Mouse (Mus musculus) neural tube, embryonic 11.5 days (tissue): ENCODE measurements around the gene Eps8. TPM values are rescaled to one million over a fixed set of nuclear protein-coding genes. Genes with fewer than 3 reads are reported as not detected.

Experiments used
- ATAC-seq: fragments of 200-750 bp; cut with Nextera tagmentation; 2 replicates; pipeline ENCODE4 v1.8.0; 2017; ENCODE audit warnings: moderate number of reproducible peaks, mild to moderate bottlenecking, moderate TSS enrichment, moderate library complexity; ENCODE audit not compliant: insufficient read depth, low FRiP score, low TSS enrichment
- DNase-seq: peaks from one replicate; pipeline ENCODE4 v3.0.0-alpha.2; 2015; ENCODE audit warnings: low spot score
- H3K27ac ChIP-seq: fragments of 300-500 bp; sonication (generic); 2 replicates; pipeline ENCODE4 v1.5.1; 2014; ENCODE audit warnings: low read depth, mild to moderate bottlenecking, low read length
- H3K27me3 ChIP-seq: fragments of 300-500 bp; sonication (generic); 2 replicates; pipeline ENCODE4 v1.6.1; 2014; ENCODE audit warnings: mild to moderate bottlenecking, low read length, mixed read lengths; ENCODE audit not compliant: control insufficient read depth, insufficient read depth
- H3K36me3 ChIP-seq: fragments of 300-500 bp; sonication (generic); 2 replicates; pipeline ENCODE4 v1.6.1; 2014; ENCODE audit warnings: mild to moderate bottlenecking, low read length, moderate library complexity, mixed read lengths; ENCODE audit not compliant: control insufficient read depth, insufficient read depth
- H3K4me1 ChIP-seq: fragments of 300-500 bp; sonication (generic); 2 replicates; pipeline ENCODE4 v1.6.1; 2014; ENCODE audit warnings: low read length, mixed read lengths; ENCODE audit not compliant: control insufficient read depth, insufficient read depth
- H3K4me2 ChIP-seq: fragments of 300-500 bp; sonication (generic); 2 replicates; pipeline ENCODE4 v1.6.1; 2014; ENCODE audit warnings: low read depth, mild to moderate bottlenecking, moderate library complexity
- H3K4me3 ChIP-seq: fragments of 300-500 bp; sonication (generic); 2 replicates; pipeline ENCODE4 v1.5.1; 2014; ENCODE audit warnings: low read depth, low read length
- H3K9ac ChIP-seq: fragments of 300-500 bp; sonication (generic); 2 replicates; pipeline ENCODE4 v1.6.1; 2014; ENCODE audit warnings: mild to moderate bottlenecking, low read length
- H3K9me3 ChIP-seq: fragments of 300-500 bp; sonication (generic); 2 replicates; pipeline ENCODE4 v1.6.1; 2016; ENCODE audit warnings: low read length; ENCODE audit not compliant: control insufficient read depth
- WGBS: fragments of 180-500 bp; shearing (Covaris S2); extraction: QIAGEN DNeasy Blood & Tissue Kit; methylation state at CpG from one replicate; pipeline ENCODE4 v1.1.7; 2014; 5-methylcytosine and 5-hydroxymethylcytosine counted together
- polyA plus RNA-seq: library from polyadenylated mRNA; unstranded; fragments of >200 nt; fragmentation: Nextera tagmentation; extraction: Ambion mirVana; gene quantifications from 2 replicates; pipeline ENCODE4 v1.2.1, GENCODE M21; 2014

Gene Eps8
- polyA plus RNA-seq, 1 experiment from 2014 or later: 6.6 TPM

DNA sequence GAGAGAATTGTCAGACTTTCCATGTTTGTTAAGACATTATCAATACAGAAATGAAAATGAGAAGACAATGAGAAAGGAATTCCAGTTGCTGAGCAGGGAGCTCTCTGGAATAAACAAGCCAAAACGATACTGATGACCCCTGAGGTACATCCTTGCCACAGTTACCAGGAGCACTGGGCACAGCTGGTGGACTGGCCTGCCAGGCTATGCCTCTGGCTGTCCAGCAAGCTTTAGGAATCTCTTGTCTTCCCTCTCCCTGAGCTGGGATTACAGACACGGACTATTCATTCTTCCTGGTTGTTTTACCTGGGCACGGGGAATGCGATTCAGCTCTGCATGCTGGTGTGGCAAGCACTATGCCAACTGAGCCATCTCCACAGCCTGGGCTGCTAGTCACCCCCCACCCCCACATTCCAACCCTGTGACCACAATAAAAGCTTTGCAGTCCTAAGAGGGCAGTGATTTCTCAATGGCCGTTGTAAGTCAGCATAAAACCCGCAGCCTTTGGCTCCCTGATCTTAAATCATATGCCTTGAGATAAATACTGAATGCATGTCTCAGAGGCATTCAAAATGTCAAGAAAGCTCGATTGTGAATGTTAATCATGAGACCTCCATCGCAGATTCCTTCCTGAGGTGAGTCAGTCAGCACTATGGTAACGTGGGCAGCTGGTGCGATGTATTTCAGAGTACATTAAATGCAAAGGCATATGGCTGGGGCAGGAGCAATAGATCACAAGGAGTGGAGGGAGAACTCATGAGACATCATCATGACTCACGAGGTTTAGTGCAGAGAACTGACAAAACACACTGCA is 134.9 kb downstream of the Eps8 start:
- 57% methylated on average over 11 of the region's 11 CpGs for WGBS
- no peaks in the 10 kb centered on the region for H3K9me3 ChIP-seq
- H3K9ac ChIP-seq: no peak overlapping the region
- H3K36me3 ChIP-seq: no peaks in the 10 kb centered on the region
- H3K4me1 ChIP-seq: 0 out of 2 replicates have a peak, but pooled peaks cover 4% of the 10 kb centered on the region
- ATAC-seq (peak; percentile 76), DNase-seq (peak; percentile 28)
- H3K4me3 ChIP-seq: no peak overlapping the region
- no peaks in the 10 kb centered on the region for H3K27me3 ChIP-seq
- H3K4me2 ChIP-seq: no peak overlapping the region
- H3K27ac ChIP-seq: no peak overlapping the region

- Histone ChIP-seq H3K36me3 (no peaks in the 10 kb centered on the region), H3K4me2 (no peak overlapping the region), H3K27me3 (no peaks in the 10 kb centered on the region), H3K9ac (no peak overlapping the region), H3K27ac (no peak overlapping the region), H3K4me1 (0 out of 2 replicates have a peak, but pooled peaks cover 2% of the 10 kb centered on the region), H3K4me3 (no peak overlapping the region), H3K9me3 (no peaks in the 10 kb centered on the region)
- WGBS: 87% methylated on average over 4 of the region's 4 CpGs
- no peak for ATAC-seq
- no peak for DNase-seq
Observed at GRCm38 (mm10) chr6:137514872-137515271, 139.8 kb downstream of the Eps8 start.

- Histone ChIP-seq H3K4me3 (no peak overlapping the region), H3K9ac (no peak overlapping the region), H3K4me2 (no peak overlapping the region), H3K9me3 (no peaks in the 10 kb centered on the region), H3K36me3 (no peaks in the 10 kb centered on the region), H3K4me1 (no peaks in the 10 kb centered on the region), H3K27me3 (no peaks in the 10 kb centered on the region), H3K27ac (no peak overlapping the region)
- DNase-seq (no peak), ATAC-seq (no peak)
- 90% methylated on average over 5 of the region's 5 CpGs for WGBS
Observed at GRCm38 (mm10) chr6:137512753-137513152, 141.9 kb downstream of the Eps8 start.

- Histone ChIP-seq H3K27ac (no peak overlapping the region), H3K9ac (no peak overlapping the region), H3K4me3 (no peak overlapping the region), H3K36me3 (no peaks in the 10 kb centered on the region), H3K4me1 (no peaks in the 10 kb centered on the region), H3K4me2 (no peak overlapping the region), H3K27me3 (no peaks in the 10 kb centered on the region), H3K9me3 (no peaks in the 10 kb centered on the region)
- ATAC-seq (no peak), DNase-seq (no peak)
- 87% methylated on average over 14 of the region's 14 CpGs for WGBS
Observed at GRCm38 (mm10) chr6:137509341-137510045, 145.2 kb downstream of the Eps8 start.

DNA sequence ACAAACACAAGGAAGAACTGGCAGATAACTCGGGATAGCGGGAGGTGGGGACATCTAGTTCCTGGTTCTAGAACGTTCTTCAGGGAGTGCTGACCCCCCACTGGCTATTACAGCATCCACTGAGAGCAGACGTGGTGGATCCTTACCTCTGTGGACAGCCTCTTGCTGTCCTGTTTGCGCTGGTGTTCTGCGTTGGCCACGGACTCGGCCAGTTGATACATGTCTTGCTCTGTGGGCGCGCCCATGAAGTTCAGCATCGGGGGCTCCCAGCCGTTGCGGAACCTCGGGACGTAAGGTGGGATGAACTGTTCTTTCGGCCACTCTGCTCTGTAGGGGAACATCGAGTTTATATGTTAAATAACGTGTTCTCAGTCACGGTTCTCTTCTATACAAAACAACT is 145.7 kb downstream of the Eps8 start:
- ATAC-seq: no peak
- Histone ChIP-seq H3K4me2 (no peak overlapping the region), H3K27ac (no peak overlapping the region), H3K4me1 (no peaks in the 10 kb centered on the region), H3K4me3 (no peak overlapping the region), H3K27me3 (no peaks in the 10 kb centered on the region), H3K36me3 (no peaks in the 10 kb centered on the region), H3K9me3 (no peaks in the 10 kb centered on the region), H3K9ac (no peak overlapping the region)
- DNase-seq: no peak
- 93% methylated on average over 19 of the region's 19 CpGs for WGBS

- H3K4me2 ChIP-seq: no peak overlapping the region
- WGBS: 96% methylated on average over 7 of the region's 7 CpGs
- no peak for ATAC-seq
Observed at GRCm38 (mm10) chr6:137506563-137506962, 148.1 kb downstream of the Eps8 start.

DNA sequence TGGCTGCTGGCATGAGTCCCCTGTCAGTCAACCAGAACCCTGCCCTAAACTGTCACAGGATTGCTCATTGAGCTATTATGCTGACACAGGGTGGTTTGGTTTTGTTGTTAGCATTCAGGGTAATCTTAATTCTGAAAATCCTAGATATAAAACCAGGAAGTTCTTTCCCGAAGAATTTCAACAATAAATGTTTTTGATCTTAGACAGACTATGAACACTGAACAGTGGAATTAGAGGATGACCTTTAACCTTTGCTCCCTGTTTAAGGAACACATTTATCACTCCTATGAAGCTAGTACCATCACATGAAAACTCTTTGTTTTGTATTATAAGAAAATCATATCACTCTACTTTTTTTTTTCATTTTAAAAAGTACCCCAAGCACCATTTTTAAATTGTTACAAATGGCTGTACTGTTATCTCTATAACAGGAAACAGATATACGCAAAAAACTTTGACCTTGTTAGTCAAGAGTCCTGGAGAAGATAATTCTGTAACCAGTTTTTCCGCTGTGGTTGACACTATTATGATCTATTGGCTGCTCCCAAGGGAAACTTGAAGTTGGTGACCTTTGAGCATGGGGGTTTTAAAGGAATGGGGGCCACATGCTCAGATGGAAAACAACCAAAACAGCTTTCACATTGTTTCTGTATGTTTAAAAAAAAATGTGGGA is 149.0 kb downstream of the Eps8 start:
- 83% methylated on average over 3 of the region's 3 CpGs for WGBS
- no peak overlapping the region for H3K4me3 ChIP-seq

More at GRCm38 (mm10) chr6:137506563-137506962, 148.1 kb downstream of the Eps8 start:
- no peak for DNase-seq
- Histone ChIP-seq H3K36me3 (no peaks in the 10 kb centered on the region), H3K9ac (no peak overlapping the region), H3K9me3 (no peaks in the 10 kb centered on the region), H3K4me3 (no peak overlapping the region), H3K27me3 (no peaks in the 10 kb centered on the region), H3K27ac (no peak overlapping the region), H3K4me1 (no peaks in the 10 kb centered on the region)

GRCm38 (mm10) chr6:137504052-137504451 is 150.6 kb downstream of the Eps8 start:
- H3K4me2 ChIP-seq: no peak overlapping the region
- DNase-seq (no peak), ATAC-seq (no peak)
- H3K4me3 ChIP-seq: no peak overlapping the region
- no peaks in the 10 kb centered on the region for H3K4me1 ChIP-seq
- H3K9me3 ChIP-seq: no peaks in the 10 kb centered on the region
- H3K9ac ChIP-seq: no peak overlapping the region
- H3K27ac ChIP-seq: no peak overlapping the region
- no peaks in the 10 kb centered on the region for H3K36me3 ChIP-seq
- 69% methylated on average over 1 of the region's 1 CpGs for WGBS
- H3K27me3 ChIP-seq: no peaks in the 10 kb centered on the region

More for the DNA sequence above, 149.0 kb downstream of the Eps8 start:
- DNase-seq (no peak), ATAC-seq (no peak)
- Histone ChIP-seq H3K4me1 (no peaks in the 10 kb centered on the region), H3K36me3 (no peaks in the 10 kb centered on the region), H3K27me3 (no peaks in the 10 kb centered on the region), H3K9me3 (no peaks in the 10 kb centered on the region), H3K9ac (no peak overlapping the region), H3K27ac (no peak overlapping the region), H3K4me2 (no peak overlapping the region)
